Mouse (Mus musculus) heart, embryonic 15.5 days (tissue): Measurements from ENCODE around the gene Cmtr1. TPM values are rescaled to one million over a fixed set of nuclear protein-coding genes. Genes with fewer than 3 reads are reported as not detected.
"Not testable (repeated sequence)": the region's sequence is repeated elsewhere in the genome, so short reads cannot be mapped to it uniquely, and the experiment has no call there.

ENCODE experiments used
- ATAC-seq: fragments of 200-750 bp; cut with Nextera tagmentation; replicated peaks from 2 replicates; pipeline ENCODE4 v1.8.0; 2017; ENCODE audit warnings: low read depth, moderate TSS enrichment; ENCODE audit not compliant: insufficient number of reproducible peaks, insufficient read depth, low FRiP score
- H3K27ac ChIP-seq: fragments of 300-500 bp; sonication (generic); 2 replicates; pipeline ENCODE4 v1.5.1; 2015; ENCODE audit warnings: mild to moderate bottlenecking, inconsistent platforms
- H3K27me3 ChIP-seq: fragments of 300-500 bp; sonication (generic); 2 replicates; pipeline ENCODE4 v1.6.1; 2015; ENCODE audit warnings: inconsistent platforms
- H3K36me3 ChIP-seq: fragments of 300-500 bp; sonication (generic); 2 replicates; pipeline ENCODE4 v1.6.1; 2015; ENCODE audit warnings: mild to moderate bottlenecking, inconsistent platforms
- H3K4me1 ChIP-seq: fragments of 300-500 bp; sonication (generic); replicated peaks from 2 replicates; pipeline ENCODE4 v1.6.1; 2015; ENCODE audit warnings: inconsistent platforms
- H3K4me2 ChIP-seq: fragments of 300-500 bp; sonication (generic); 2 replicates; pipeline ENCODE4 v1.6.1; 2015; ENCODE audit warnings: inconsistent platforms, mild to moderate bottlenecking, moderate library complexity
- H3K4me3 ChIP-seq: fragments of 300-500 bp; sonication (generic); 2 replicates; pipeline ENCODE4 v1.5.1; 2015; ENCODE audit warnings: mild to moderate bottlenecking, inconsistent platforms
- H3K9ac ChIP-seq: fragments of 300-500 bp; sonication (generic); 2 replicates; pipeline ENCODE4 v1.6.1; 2015; ENCODE audit warnings: mild to moderate bottlenecking, inconsistent platforms
- H3K9me3 ChIP-seq: fragments of 300-500 bp; sonication (generic); replicated peaks from 2 replicates; pipeline ENCODE4 v1.6.1; 2016; ENCODE audit warnings: inconsistent platforms
- WGBS: fragments of 180-500 bp; shearing (Covaris S2); methylation state at CpG from one replicate; pipeline ENCODE4 v1.1.7; 2015; ENCODE audit warnings: mixed read lengths; 5-methylcytosine and 5-hydroxymethylcytosine counted together
- polyA plus RNA-seq: library from polyadenylated mRNA; unstranded; fragments of >200 nt; fragmentation: Nextera tagmentation; extraction: Ambion mirVana; gene quantifications from 2 replicates; pipeline ENCODE4 v1.2.1, GENCODE M21; 2015

Cmtr1 gene
- polyA plus RNA-seq = 78.3 and 88.5 TPM in 2 replicates

GRCm38 (mm10) chr17:29660076-29660761 lies at the start of gene Cmtr1:
TSS of gene Cmtr1 (plus strand) at chr17:29660595.
- H3K27me3 ChIP-seq = no peaks in the 10 kb centered on the region
- peak within 1 kb of the TSS; percentile 100 for H3K4me3 ChIP-seq
- peak; percentile 98 for ATAC-seq
- H3K9me3 ChIP-seq = no peaks in the 10 kb centered on the region
- WGBS = under 1% methylated on average over 41 of the region's 41 CpGs
- peak within 1 kb of the TSS; percentile 98 for H3K9ac ChIP-seq
- peaks cover 6% of the 10 kb centered on the region; the same call in 1 of the 2 replicates for H3K4me1 ChIP-seq
- H3K27ac ChIP-seq = peak within 1 kb of the TSS; percentile 96
- H3K4me2 ChIP-seq = peak within 1 kb of the TSS; percentile 90
- H3K36me3 ChIP-seq = peaks cover 16% of the 10 kb centered on the region; the same call in 1 of the 2 replicates

- H3K36me3 ChIP-seq, H3K9me3 ChIP-seq, H3K9ac ChIP-seq, ATAC-seq, H3K27me3 ChIP-seq, H3K27ac ChIP-seq, H3K4me3 ChIP-seq, H3K4me2 ChIP-seq: not testable (repeated sequence)
- peaks cover 33% of the 10 kb centered on the region for H3K4me1 ChIP-seq
- 81% methylated on average over 5 of the region's 5 CpGs for WGBS
These were observed 46.9 kb upstream of the Cmtr1 start for GRCm38 (mm10) chr17:29613453-29613852.

GRCm38 (mm10) chr17:29614115-29615023 lies 46.0 kb upstream of the Cmtr1 start, which contains the start of the genes Rnf8 and Gm28043:
TSS of gene Rnf8 (plus strand) at chr17:29614790.
TSS of gene Gm28043 (plus strand) at chr17:29614876.
- Histone ChIP-seq H3K27ac (peak within 1 kb of the TSS; percentile 95), H3K4me2 (peak within 1 kb of the TSS; percentile 76), H3K9me3 (no peaks in the 10 kb centered on the region), H3K4me1 (peaks cover 33% of the 10 kb centered on the region), H3K9ac (peak within 1 kb of the TSS; percentile 94), H3K36me3 (peaks cover 3% of the 10 kb centered on the region; the same call in 1 of the 2 replicates), H3K27me3 (no peaks in the 10 kb centered on the region), H3K4me3 (peak within 1 kb of the TSS; percentile 82)
- ATAC-seq = peak; percentile 91
- 1% methylated on average over 52 of the region's 52 CpGs for WGBS

GRCm38 (mm10) chr17:29615024-29615551 lies 45.3 kb upstream of the Cmtr1 start:
- under 1% methylated on average over 42 of the region's 43 CpGs for WGBS
- Histone ChIP-seq H3K4me1 (peaks cover 33% of the 10 kb centered on the region), H3K4me3 (peak overlapping the region; percentile 82), H3K9ac (peak overlapping the region; percentile 94), H3K36me3 (peaks cover 10% of the 10 kb centered on the region; the same call in 1 of the 2 replicates), H3K4me2 (peak overlapping the region; percentile 76), H3K27ac (peak overlapping the region; percentile 95), H3K9me3 (no peaks in the 10 kb centered on the region), H3K27me3 (no peaks in the 10 kb centered on the region)
- no peak; the same call in 1 of the 2 replicates for ATAC-seq

GRCm38 (mm10) chr17:29615616-29616015 lies 44.8 kb upstream of the Cmtr1 start:
- Histone ChIP-seq H3K4me3 (peak overlapping the region; percentile 82), H3K4me1 (peaks cover 33% of the 10 kb centered on the region), H3K27ac (peak overlapping the region; percentile 95), H3K27me3 (no peaks in the 10 kb centered on the region), H3K9ac (peak overlapping the region; percentile 94), H3K9me3 (no peaks in the 10 kb centered on the region), H3K4me2 (peak overlapping the region; percentile 76), H3K36me3 (peaks cover 12% of the 10 kb centered on the region; the same call in 1 of the 2 replicates)
- ATAC-seq = no peak
- 9% methylated on average over 4 of the region's 4 CpGs for WGBS

- Histone ChIP-seq H3K36me3 (peaks cover 42% of the 10 kb centered on the region), H3K9me3 (no peaks in the 10 kb centered on the region), H3K27ac (no peak overlapping the region), H3K4me2 (no peak overlapping the region), H3K4me3 (no peak overlapping the region), H3K4me1 (peaks cover 24% of the 10 kb centered on the region), H3K27me3 (no peaks in the 10 kb centered on the region), H3K9ac (no peak overlapping the region)
- no peak for ATAC-seq
- 74% methylated on average over 3 of the region's 3 CpGs for WGBS
These were observed 41.2 kb upstream of the Cmtr1 start for GRCm38 (mm10) chr17:29619231-29619630.

- Histone ChIP-seq H3K27ac (no peak overlapping the region), H3K9ac (no peak overlapping the region), H3K4me3 (no peak overlapping the region), H3K36me3 (peaks cover 78% of the 10 kb centered on the region), H3K9me3 (no peaks in the 10 kb centered on the region), H3K27me3 (no peaks in the 10 kb centered on the region), H3K4me1 (no peaks in the 10 kb centered on the region), H3K4me2 (no peak overlapping the region)
- 95% methylated on average over 8 of the region's 8 CpGs for WGBS
- ATAC-seq = no peak
These were observed 36.9 kb upstream of the Cmtr1 start for GRCm38 (mm10) chr17:29623488-29623887.

GRCm38 (mm10) chr17:29627285-29627684 lies 33.1 kb upstream of the Cmtr1 start:
- H3K4me2 ChIP-seq = no peak overlapping the region
- H3K27me3 ChIP-seq = no peaks in the 10 kb centered on the region
- peaks cover 81% of the 10 kb centered on the region for H3K36me3 ChIP-seq
- no peak overlapping the region for H3K9ac ChIP-seq
- no peaks in the 10 kb centered on the region for H3K4me1 ChIP-seq
- H3K27ac ChIP-seq = no peak overlapping the region
- H3K4me3 ChIP-seq = no peak overlapping the region
- no peaks in the 10 kb centered on the region for H3K9me3 ChIP-seq
- WGBS = 89% methylated on average over 9 of the region's 9 CpGs
- no peak for ATAC-seq

- no peak for ATAC-seq
- Histone ChIP-seq H3K36me3 (peaks cover 72% of the 10 kb centered on the region), H3K9me3 (no peaks in the 10 kb centered on the region), H3K4me1 (no peaks in the 10 kb centered on the region), H3K9ac (no peak overlapping the region), H3K27me3 (no peaks in the 10 kb centered on the region), H3K27ac (no peak overlapping the region), H3K4me3 (no peak overlapping the region), H3K4me2 (no peak overlapping the region)
- 76% methylated on average over 5 of the region's 5 CpGs for WGBS
These were observed 31.4 kb upstream of the Cmtr1 start for GRCm38 (mm10) chr17:29628946-29629345.

- peaks cover 68% of the 10 kb centered on the region for H3K36me3 ChIP-seq
- 60% methylated on average over 5 of the region's 5 CpGs for WGBS
- H3K27ac ChIP-seq = no peak overlapping the region
These were observed 30.8 kb upstream of the Cmtr1 start for GRCm38 (mm10) chr17:29629620-29630019.

GRCm38 (mm10) chr17:29632312-29632711 lies 28.1 kb upstream of the Cmtr1 start:
- ATAC-seq = no peak
- H3K4me3 ChIP-seq = no peak overlapping the region
- peaks cover 7% of the 10 kb centered on the region for H3K4me1 ChIP-seq
- peaks cover 67% of the 10 kb centered on the region for H3K36me3 ChIP-seq
- H3K4me2 ChIP-seq = no peak overlapping the region
- no peaks in the 10 kb centered on the region for H3K27me3 ChIP-seq
- no peak overlapping the region for H3K27ac ChIP-seq
- H3K9ac ChIP-seq = no peak overlapping the region
- H3K9me3 ChIP-seq = no peaks in the 10 kb centered on the region
- 92% methylated on average over 11 of the region's 11 CpGs for WGBS

More at GRCm38 (mm10) chr17:29629620-29630019, 30.8 kb upstream of the Cmtr1 start:
- H3K27me3 ChIP-seq = no peaks in the 10 kb centered on the region
- H3K4me3 ChIP-seq = no peak overlapping the region
- H3K4me2 ChIP-seq = no peak overlapping the region
- H3K4me1 ChIP-seq = no peaks in the 10 kb centered on the region
- no peak overlapping the region for H3K9ac ChIP-seq
- no peaks in the 10 kb centered on the region for H3K9me3 ChIP-seq
- ATAC-seq = no peak
